Mouse (Mus musculus): ENCODE measurements at regions not wholly inside any gene's neighbourhood (a gene's known extent, or its start where the extent isn't known, plus 50 kb on each side); places are given as distances from the start of the nearest gene placed in this dataset.

- TF ChIP-seq CTCF (IDR thresholded peaks at IDR 0.05; ENCODE audit: control insufficient read depth, insufficient read depth, insufficient read length): no peak
- no peak for TF ChIP-seq MYOD1 (IDR thresholded peaks at IDR 0.05; ENCODE audit: control insufficient read depth, insufficient read length, low read depth)
- no peak for TF ChIP-seq MAX (IDR thresholded peaks at IDR 0.05)
- no peak for TF ChIP-seq FOSL1 (IDR thresholded peaks at IDR 0.05; ENCODE audit: insufficient read depth, low read length, poor library complexity, severe bottlenecking)
- TF ChIP-seq USF1 (IDR thresholded peaks at IDR 0.05; ENCODE audit: low read depth): no peak
- TF ChIP-seq MYOG (IDR thresholded peaks at IDR 0.05; ENCODE audit: control insufficient read depth, extremely low read depth, insufficient read length): no peak
Observed at GRCm38 (mm10) chr13:48042572-48042971, 218.5 kb upstream of the Id4 start.

All from C2C12 (cell line).